Mouse (Mus musculus): ENCODE measurements around the gene Ttll13. TPM values are rescaled to one million over a fixed set of nuclear protein-coding genes. Genes with fewer than 3 reads are reported as not detected.
A peak's percentile ranks its signal among the peaks of the same experiment; 100 is the strongest.

The Ttll13 gene
- polyA plus RNA-seq, 1 experiment from 2014 or later, result 2.1 TPM

DNA sequence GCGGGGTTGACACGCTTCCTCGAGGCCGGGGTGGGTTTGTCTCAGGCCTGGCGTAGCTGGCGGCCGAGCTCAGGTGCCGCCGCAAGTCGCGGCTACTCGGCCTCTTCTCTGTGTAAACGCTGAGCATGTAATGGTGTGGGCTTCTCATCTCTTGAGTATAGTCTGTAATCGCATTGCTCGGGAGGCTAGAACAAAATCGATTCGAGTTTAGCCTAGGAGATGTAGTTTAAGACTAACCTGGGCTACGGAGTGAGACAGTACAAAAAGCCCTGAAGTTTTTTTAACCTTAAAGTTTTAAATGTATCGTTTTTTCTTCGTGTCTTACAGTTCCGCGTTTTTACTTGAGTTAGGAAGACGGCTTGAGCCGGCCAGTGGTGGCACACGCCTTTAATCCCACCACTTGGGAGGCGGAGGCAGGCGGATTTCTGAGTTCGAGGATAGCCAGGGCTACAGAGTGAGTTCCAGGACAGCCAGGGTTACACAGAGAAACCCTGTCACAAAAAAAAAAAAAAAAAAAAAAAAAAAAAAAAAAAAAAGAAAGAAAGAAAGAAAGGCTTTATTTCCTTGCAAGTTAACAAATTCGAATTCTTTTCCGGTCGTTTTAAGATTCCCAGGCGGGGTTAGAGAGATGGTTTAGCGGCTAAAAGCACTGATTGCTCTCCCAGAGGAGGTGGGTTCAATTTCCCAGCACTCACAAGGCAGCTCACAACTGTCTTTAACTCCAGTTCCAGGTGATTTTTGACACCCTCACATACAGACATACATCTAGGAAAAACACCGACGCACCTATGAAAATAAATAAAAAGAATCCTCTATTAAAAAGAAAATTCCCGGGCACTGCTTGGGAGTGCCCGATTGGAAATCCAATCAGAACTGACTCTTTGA, 48.8 kb downstream of the Ttll13 start:
- Histone ChIP-seq H3K4me1 (ENCODE audit: insufficient read depth, low read depth, low read length) (no peaks in the 10 kb centered on the region; the same call in 1 of the 2 replicates), H3K9me3 (ENCODE audit: low read length) (no peaks in the 10 kb centered on the region), H3K27me3 (replicated peaks; ENCODE audit: insufficient read depth, low read length) (no peaks in the 10 kb centered on the region), H3K9ac (replicated peaks; ENCODE audit: low read depth) (peak overlapping the region; percentile 40), H3K4me2 (replicated peaks; ENCODE audit: low read depth, low read length) (peak overlapping the region; percentile 84), H3K27ac (ENCODE audit: low read length) (0 out of 2 replicates have a peak overlapping the region, but pooled peaks have one; percentile 6), H3K36me3 (ENCODE audit: insufficient read depth, low read length) (no peaks in the 10 kb centered on the region), H3K4me3 (ENCODE audit: low read depth, low read length) (peak overlapping the region; percentile 62)
- ATAC-seq (peak; percentile 53), DNase-seq (ENCODE audit: low spot score) (peak; percentile 50)
- WGBS, result 4% methylated on average over 37 of the region's 37 CpGs
- TF ChIP-seq EP300 (IDR thresholded peaks at IDR 0.05) (no peak), CTCF (IDR thresholded peaks at IDR 0.05) (no peak)

GRCm38 (mm10) chr7:80296462-80296861, 50.3 kb downstream of the Ttll13 start:
- 88% methylated on average over 6 of the region's 6 CpGs for WGBS
- H3K4me3 ChIP-seq (ENCODE audit: low read depth, low read length), result no peak overlapping the region

DNA sequence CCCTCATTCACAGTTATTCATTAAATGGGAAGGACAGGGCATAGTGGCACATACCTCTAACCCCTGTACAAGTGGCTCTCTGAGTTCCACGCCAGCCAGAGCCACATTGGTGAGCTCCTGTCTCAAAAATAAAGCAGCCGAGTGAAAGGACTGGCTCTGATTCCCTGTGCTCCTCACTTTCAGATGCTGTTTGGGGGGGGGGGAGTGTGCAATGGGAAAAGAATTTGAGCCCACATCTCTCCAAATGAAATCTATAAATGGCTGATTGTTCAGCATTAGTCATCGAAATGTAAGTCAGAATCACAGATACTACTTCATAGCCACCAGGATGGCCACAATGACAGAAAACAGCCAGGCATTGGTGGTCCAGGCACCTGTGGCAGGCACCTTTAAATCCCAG, 50.9 kb downstream of the Ttll13 start:
- H3K27me3 ChIP-seq (replicated peaks; ENCODE audit: insufficient read depth, low read length), result no peaks in the 10 kb centered on the region
- no peak overlapping the region for H3K9ac ChIP-seq (replicated peaks; ENCODE audit: low read depth)
- no peaks in the 10 kb centered on the region for H3K36me3 ChIP-seq (ENCODE audit: insufficient read depth, low read length)
- no peaks in the 10 kb centered on the region for H3K9me3 ChIP-seq (ENCODE audit: low read length)
- no peak overlapping the region for H3K4me3 ChIP-seq (ENCODE audit: low read depth, low read length)
- ATAC-seq (no peak), DNase-seq (ENCODE audit: low spot score) (no peak)
- H3K4me2 ChIP-seq (replicated peaks; ENCODE audit: low read depth, low read length), result no peak overlapping the region
- H3K27ac ChIP-seq (ENCODE audit: low read length), result no peak overlapping the region
- WGBS, result 68% methylated on average over 3 of the region's 3 CpGs
- no peaks in the 10 kb centered on the region; the same call in 1 of the 2 replicates for H3K4me1 ChIP-seq (ENCODE audit: insufficient read depth, low read depth, low read length)
- no peak for TF ChIP-seq CTCF (IDR thresholded peaks at IDR 0.05)
- no peak for TF ChIP-seq EP300 (IDR thresholded peaks at IDR 0.05)

More at GRCm38 (mm10) chr7:80296462-80296861, 50.3 kb downstream of the Ttll13 start:
- Histone ChIP-seq H3K36me3 (ENCODE audit: insufficient read depth, low read length) (no peaks in the 10 kb centered on the region), H3K4me2 (replicated peaks; ENCODE audit: low read depth, low read length) (no peak overlapping the region), H3K27me3 (replicated peaks; ENCODE audit: insufficient read depth, low read length) (no peaks in the 10 kb centered on the region), H3K9ac (replicated peaks; ENCODE audit: low read depth) (no peak overlapping the region), H3K27ac (ENCODE audit: low read length) (no peak overlapping the region), H3K9me3 (ENCODE audit: low read length) (no peaks in the 10 kb centered on the region), H3K4me1 (ENCODE audit: insufficient read depth, low read depth, low read length) (no peaks in the 10 kb centered on the region; the same call in 1 of the 2 replicates)
- no peak for DNase-seq (ENCODE audit: low spot score)
- no peak for ATAC-seq
- no peak for TF ChIP-seq EP300 (IDR thresholded peaks at IDR 0.05)
- TF ChIP-seq CTCF (IDR thresholded peaks at IDR 0.05), result no peak

GRCm38 (mm10) chr7:80298754-80299153, 52.6 kb downstream of the Ttll13 start:
- no peaks in the 10 kb centered on the region for H3K36me3 ChIP-seq (ENCODE audit: insufficient read depth, low read length)
- no peak overlapping the region for H3K27ac ChIP-seq (ENCODE audit: low read length)
- no peak overlapping the region for H3K4me2 ChIP-seq (replicated peaks; ENCODE audit: low read depth, low read length)
- DNase-seq (ENCODE audit: low spot score), result no peak
- no peaks in the 10 kb centered on the region for H3K9me3 ChIP-seq (ENCODE audit: low read length)
- no peaks in the 10 kb centered on the region for H3K27me3 ChIP-seq (replicated peaks; ENCODE audit: insufficient read depth, low read length)
- TF ChIP-seq CTCF (IDR thresholded peaks at IDR 0.05) (no peak), EP300 (IDR thresholded peaks at IDR 0.05) (no peak)
- no peak overlapping the region for H3K4me3 ChIP-seq (ENCODE audit: low read depth, low read length)
- H3K9ac ChIP-seq (replicated peaks; ENCODE audit: low read depth), result no peak overlapping the region
- no peaks in the 10 kb centered on the region; the same call in 1 of the 2 replicates for H3K4me1 ChIP-seq (ENCODE audit: insufficient read depth, low read depth, low read length)
- no peak for ATAC-seq
- 91% methylated on average over 4 of the region's 4 CpGs for WGBS

DNA sequence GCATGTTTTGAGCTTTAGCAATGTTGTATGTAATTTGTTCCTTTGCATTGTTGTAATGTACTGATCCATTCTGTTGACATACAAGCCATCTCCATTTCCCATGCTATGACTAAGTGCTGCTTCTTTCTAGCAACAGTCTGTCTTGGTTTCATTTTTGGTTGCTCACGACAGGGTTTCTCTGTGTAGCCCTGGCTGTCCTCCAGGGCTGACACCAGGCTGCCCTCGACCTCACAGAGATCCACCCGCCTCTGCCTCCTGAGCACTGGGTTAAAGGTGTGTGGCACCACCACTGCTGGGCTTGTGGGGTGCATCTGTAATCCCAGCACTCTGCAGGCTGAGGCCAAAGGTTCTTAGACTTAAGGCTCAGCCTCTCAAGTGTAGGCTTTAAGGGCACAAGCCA, 53.4 kb downstream of the Ttll13 start:
- Histone ChIP-seq H3K27me3 (replicated peaks; ENCODE audit: insufficient read depth, low read length) (no peaks in the 10 kb centered on the region), H3K4me2 (replicated peaks; ENCODE audit: low read depth, low read length) (no peak overlapping the region), H3K27ac (ENCODE audit: low read length) (no peak overlapping the region), H3K9ac (replicated peaks; ENCODE audit: low read depth) (no peak overlapping the region), H3K9me3 (ENCODE audit: low read length) (no peaks in the 10 kb centered on the region), H3K4me3 (ENCODE audit: low read depth, low read length) (no peak overlapping the region), H3K36me3 (ENCODE audit: insufficient read depth, low read length) (no peaks in the 10 kb centered on the region), H3K4me1 (ENCODE audit: insufficient read depth, low read depth, low read length) (no peaks in the 10 kb centered on the region; the same call in 1 of the 2 replicates)
- no peak for ATAC-seq
- no peak for DNase-seq (ENCODE audit: low spot score)
- TF ChIP-seq EP300 (IDR thresholded peaks at IDR 0.05) (no peak), CTCF (IDR thresholded peaks at IDR 0.05) (no peak)
- WGBS, result 70% methylated on average over 3 of the region's 3 CpGs

GRCm38 (mm10) chr7:80301522-80301921, 55.3 kb downstream of the Ttll13 start:
- H3K9ac ChIP-seq (replicated peaks; ENCODE audit: low read depth), result no peak overlapping the region
- no peak for ATAC-seq
- no peak overlapping the region for H3K27ac ChIP-seq (ENCODE audit: low read length)
- H3K27me3 ChIP-seq (replicated peaks; ENCODE audit: insufficient read depth, low read length), result no peaks in the 10 kb centered on the region
- H3K4me3 ChIP-seq (ENCODE audit: low read depth, low read length), result no peak overlapping the region
- WGBS, result 77% methylated on average over 2 of the region's 2 CpGs
- H3K4me2 ChIP-seq (replicated peaks; ENCODE audit: low read depth, low read length), result no peak overlapping the region
- peak; percentile 35 for TF ChIP-seq CTCF (IDR thresholded peaks at IDR 0.05)
- no peak for TF ChIP-seq EP300 (IDR thresholded peaks at IDR 0.05)
- DNase-seq (ENCODE audit: low spot score), result no peak
- no peaks in the 10 kb centered on the region for H3K36me3 ChIP-seq (ENCODE audit: insufficient read depth, low read length)
- no peaks in the 10 kb centered on the region for H3K9me3 ChIP-seq (ENCODE audit: low read length)
- no peaks in the 10 kb centered on the region; the same call in 1 of the 2 replicates for H3K4me1 ChIP-seq (ENCODE audit: insufficient read depth, low read depth, low read length)

All from lung, postnatal 0 days (tissue).